Mouse (Mus musculus) CD8-positive naive resting alpha-beta T cell, adult 57 days (primary cell): ENCODE measurements around the gene Cmpk2. TPM values are rescaled to one million over a fixed set of nuclear protein-coding genes. Genes with fewer than 3 reads are reported as not detected.

Experiments used
- total RNA-seq: library from RNA; stranded (reverse); gene quantifications from one replicate; pipeline ENCODE4 v1.2.4, GENCODE M21; 2023

Gene Cmpk2
- 4.2 TPM for total RNA-seq

GRCm38 (mm10) chr12:26469098-26470041, at the start of gene Cmpk2:
Gene Cmpk2, plus strand, starts transcription at chr12:26469204.

DNA sequence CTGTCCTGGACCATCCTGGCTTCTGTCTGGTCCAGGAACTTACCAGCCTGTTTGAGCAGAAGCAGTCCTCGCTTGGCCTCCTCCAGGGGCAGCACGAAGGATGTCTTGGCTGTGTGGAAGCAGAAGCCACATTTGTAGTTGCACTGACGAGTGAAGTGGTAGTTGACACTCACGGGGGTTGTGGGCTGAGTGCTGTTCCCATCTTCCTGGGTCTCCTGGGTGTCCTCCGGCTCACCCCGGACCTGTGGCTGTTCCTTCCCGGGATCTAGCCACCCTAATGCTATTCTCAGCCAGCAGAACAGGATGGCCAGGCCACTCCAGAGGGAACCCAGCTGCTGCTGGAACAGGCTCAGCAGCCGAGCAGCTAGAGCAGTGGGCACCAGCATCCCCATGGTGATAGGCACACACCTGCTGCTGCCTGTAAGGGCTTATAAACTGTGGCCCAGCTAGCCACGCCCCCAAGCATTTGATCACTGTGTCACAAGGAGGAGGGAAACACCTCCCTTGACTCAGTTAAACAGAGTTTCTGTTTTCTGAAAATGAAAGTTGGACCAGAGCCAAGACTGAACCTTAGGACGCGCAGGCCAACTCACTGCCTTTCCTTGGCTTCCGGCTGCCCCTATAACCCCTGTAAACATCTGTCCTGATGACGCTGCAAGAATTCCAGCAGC, 12.8 kb upstream of the Cmpk2 start, which contains the start of gene Rsad2:
Gene Rsad2, minus strand, starts transcription at position 425 of the 671 bp plus-strand sequence.

Other genes with a start within 250 kb of the Cmpk2 start
- 50.3 TPM for gene Rnf144a, start 54.0 kb upstream of the Cmpk2 start, total RNA-seq
- gene Rsad2, start 12.8 kb upstream of the Cmpk2 start, total RNA-seq = 3.0 TPM